ENCODE assay signal across 22 mouse cellular contexts in genomic region chr15:97206506-97206905, GRCm38 (mm10). TPM values are rescaled to one million over a fixed set of nuclear protein-coding genes. Genes with fewer than 3 reads are reported as not detected.
A peak's percentile ranks its signal among the peaks of the same experiment; 100 is the strongest.
DNase-seq lines count a peak whose midpoint lies in the region; ATAC-seq and TF ChIP-seq lines count a peak whose summit lies in the region.
"Had no signal": no experiment of that assay in that cellular context is flagged by ENCODE, and none has a peak within 500 bp of the region (broad histone marks: within the 10 kb centered on the region; RNA-seq: fewer than 3 reads in every experiment).

No protein-coding gene starts in this region.

- no peak for ATAC-seq in midbrain, postnatal 0 days (ENCODE audit: low FRiP score)
- no peak for ATAC-seq in midbrain, embryonic 16.5 days
- ATAC-seq: forebrain, postnatal 0 days; inflammation-experienced regulatory T-cells, adult 6 months had no signal

- WGBS in midbrain, postnatal 0 days = 96% methylated on average over 8 of the region's 8 CpGs
- WGBS in midbrain, embryonic 16.5 days = 94% methylated on average over 8 of the region's 8 CpGs

- H3K36me3 ChIP-seq in midbrain, postnatal 0 days (ENCODE audit: insufficient read depth, low read length) = no peaks in the 10 kb centered on the region
- H3K36me3 ChIP-seq in midbrain, embryonic 16.5 days (ENCODE audit: control insufficient read depth, insufficient read depth, low read length) = no peaks in the 10 kb centered on the region
- H3K36me3 ChIP-seq: forebrain, embryonic 10.5 days; G1E; limb, embryonic 13.5 days had no signal

- H3K4me1 ChIP-seq in midbrain, postnatal 0 days (ENCODE audit: insufficient read depth, low read length) = no peaks in the 10 kb centered on the region
- H3K4me1 ChIP-seq in midbrain, embryonic 16.5 days (ENCODE audit: control insufficient read depth, insufficient read depth, low read length) = no peaks in the 10 kb centered on the region; the same call in 1 of the 2 replicates
- H3K4me1 ChIP-seq: forebrain, embryonic 10.5 days; limb, embryonic 13.5 days; megakaryocyte, embryonic 14.5 days had no signal

- H3K4me2 ChIP-seq in midbrain, postnatal 0 days (ENCODE audit: low read depth, low read length, poor library complexity, severe bottlenecking) = no peak overlapping the region
- H3K4me2 ChIP-seq in midbrain, embryonic 16.5 days (ENCODE audit: low read length) = no peak overlapping the region
- H3K4me2 ChIP-seq: limb, embryonic 13.5 days had no signal

- no peak for DNase-seq in midbrain, postnatal 0 days (ENCODE audit: low spot score)
- peak; percentile 35 for DNase-seq in ES-CJ7 (ENCODE audit: low read depth, low spot score)
- peak; percentile 23 for DNase-seq in induced T-regulatory cell, adult 2 months (ENCODE audit: low read depth)
- no peak for DNase-seq in kidney, adult 8-10 months
- no peak for DNase-seq in MN1 (ENCODE audit: low spot score)
- DNase-seq in cerebellum, adult 11 months = no peak
- DNase-seq: adrenal gland, postnatal 14 days; cerebellum, adult 18-20 months; cerebellum, postnatal 36 days; forebrain, postnatal 0 days; kidney, adult 2 months; kidney, postnatal 4 days; lung, postnatal 14 days; midbrain, embryonic 14.5 days; right cerebral cortex, postnatal 4 days; thymus, postnatal 25 days had no signal

- H3K27ac ChIP-seq in midbrain, postnatal 0 days (ENCODE audit: low read depth, low read length) = no peak overlapping the region
- H3K27ac ChIP-seq in midbrain, embryonic 16.5 days (ENCODE audit: low read length) = no peak overlapping the region
- H3K27ac ChIP-seq: forebrain, embryonic 10.5 days; limb, embryonic 13.5 days had no signal

- H3K9me3 ChIP-seq in midbrain, postnatal 0 days (ENCODE audit: low read length) = no peaks in the 10 kb centered on the region
- H3K9me3 ChIP-seq in midbrain, embryonic 16.5 days (replicated peaks; ENCODE audit: control insufficient read depth, low read length, poor library complexity, severe bottlenecking) = no peaks in the 10 kb centered on the region
- H3K9me3 ChIP-seq: forebrain, embryonic 10.5 days; limb, embryonic 13.5 days had no signal

- H3K27me3 ChIP-seq in midbrain, postnatal 0 days (ENCODE audit: insufficient read depth, low read length) = no peaks in the 10 kb centered on the region
- no peaks in the 10 kb centered on the region for H3K27me3 ChIP-seq in midbrain, embryonic 16.5 days (ENCODE audit: control insufficient read depth, insufficient read depth, low read depth, low read length)
- H3K27me3 ChIP-seq: limb, embryonic 13.5 days; megakaryocyte, embryonic 14.5 days had no signal

- H3K9ac ChIP-seq in midbrain, postnatal 0 days (replicated peaks; ENCODE audit: low read length, poor library complexity, severe bottlenecking) = no peak overlapping the region
- no peak overlapping the region for H3K9ac ChIP-seq in midbrain, embryonic 16.5 days (ENCODE audit: low read depth, low read length)
- H3K9ac ChIP-seq: forebrain, postnatal 0 days; limb, embryonic 13.5 days had no signal

- H3K4me3 ChIP-seq in midbrain, postnatal 0 days (ENCODE audit: low read depth, low read length) = no peak overlapping the region
- H3K4me3 ChIP-seq in midbrain, embryonic 16.5 days (ENCODE audit: low read depth, low read length) = no peak overlapping the region
- H3K4me3 ChIP-seq: forebrain, embryonic 10.5 days; limb, embryonic 13.5 days; megakaryocyte, embryonic 14.5 days had no signal

- peak; percentile 32 for TF ChIP-seq CTCF in midbrain, postnatal 0 days (IDR thresholded peaks at IDR 0.05)

RNA-seq across cellular contexts. Expression of gene Pced1b, which starts 40.4 kb away (rescaled TPM):
- 8.8 and 10.4 TPM in 2 replicates for total RNA-seq in midbrain, postnatal 0 days (2014; rRNA removed)
- polyA plus RNA-seq in midbrain, postnatal 0 days (2015; fragmentation: Nextera tagmentation; extraction: Ambion mirVana) = 7.0 and 8.1 TPM in 2 replicates
- 5.3 and 7.5 TPM in 2 replicates for polyA plus RNA-seq in midbrain, embryonic 16.5 days (2015; fragmentation: Nextera tagmentation; extraction: Ambion mirVana)

RNA-seq across cellular contexts. Expression of gene Amigo2, which starts 40.6 kb away (rescaled TPM):
- 21.8 and 22.4 TPM in 2 replicates for total RNA-seq in midbrain, postnatal 0 days (2014; rRNA removed)
- 17.4 and 20.1 TPM in 2 replicates for polyA plus RNA-seq in midbrain, postnatal 0 days (2015; fragmentation: Nextera tagmentation; extraction: Ambion mirVana)
- 18.0 and 19.7 TPM in 2 replicates for polyA plus RNA-seq in midbrain, embryonic 16.5 days (2015; fragmentation: Nextera tagmentation; extraction: Ambion mirVana)
- polyA plus RNA-seq: G1E had no signal

Comparison
In these comparisons a context has a peak if more than half of its experiments do, and no peak if none do; other contexts are left out.
1. DNase-seq: peak in ES-CJ7 (single experiment) and induced T-regulatory cell, adult 2 months (single experiment); none in midbrain, postnatal 0 days (single experiment), kidney, adult 8-10 months (0 of 2), MN1 (single experiment) and cerebellum, adult 11 months (single experiment).